Mouse (Mus musculus): Measurements from ENCODE around the gene Rhbdd3.

DNA sequence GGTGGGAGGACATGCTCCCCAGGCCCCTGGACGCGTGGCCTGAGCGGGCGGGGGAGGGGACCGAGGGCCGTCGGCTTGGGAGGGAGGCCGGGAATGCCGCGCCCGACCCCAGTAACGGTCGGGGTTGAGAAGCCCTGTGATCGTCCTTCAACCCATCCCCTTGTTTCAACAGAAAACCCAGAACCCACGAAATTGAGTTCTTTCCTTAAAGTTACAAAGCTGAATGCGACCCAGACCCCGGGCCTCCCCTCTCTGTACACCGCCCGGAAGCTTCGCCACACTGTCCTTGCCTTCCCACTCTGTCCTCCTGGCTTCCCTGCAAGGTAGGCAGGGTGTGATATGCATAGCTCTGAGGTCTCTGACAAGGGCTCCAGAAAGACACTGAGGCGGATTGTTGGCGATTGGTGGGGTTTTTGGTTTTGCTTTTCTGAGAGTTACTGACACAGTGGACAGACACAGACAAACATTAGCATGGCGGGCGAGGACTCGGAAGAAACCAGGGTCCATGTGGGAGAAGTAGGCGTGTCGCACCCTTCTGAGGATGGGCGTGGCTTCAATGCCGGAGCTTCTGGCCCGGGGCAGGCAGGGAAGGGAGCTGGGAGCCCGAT, 954 bp downstream of the Rhbdd3 start:
- peak; percentile 79 for TF ChIP-seq POLR2A (IDR thresholded peaks at IDR 0.05; ENCODE audit: low read depth, low read length)
- TF ChIP-seq CTCF (IDR thresholded peaks at IDR 0.05; ENCODE audit: extremely low read depth, insufficient read length, insufficient replicate concordance, low read depth, low read length) = no peak

All from small intestine, adult 2 months (tissue).